7 mouse cellular contexts compared by ENCODE assay signal in genomic region chr4:115784769-115785510, GRCm38 (mm10). TPM values are rescaled to one million over a fixed set of nuclear protein-coding genes. Genes with fewer than 3 reads are reported as not detected.
A peak's percentile ranks its signal among the peaks of the same experiment; 100 is the strongest.
DNase-seq lines count a peak whose midpoint lies in the region; ATAC-seq and TF ChIP-seq lines count a peak whose summit lies in the region.

TSS of gene Atpaf1 (plus strand) at chr4:115784812.

- H3K9me3 ChIP-seq in intestine, postnatal 0 days (ENCODE audit: control insufficient read depth) = no peaks in the 10 kb centered on the region
- no peaks in the 10 kb centered on the region for H3K9me3 ChIP-seq in midbrain, embryonic 11.5 days (ENCODE audit: control insufficient read depth, low read length)

- under 1% methylated on average over 68 of the region's 69 CpGs for WGBS in intestine, postnatal 0 days
- WGBS in midbrain, embryonic 11.5 days = 1% methylated on average over 60 of the region's 69 CpGs

- H3K4me1 ChIP-seq in intestine, postnatal 0 days (replicated peaks; ENCODE audit: control insufficient read depth, insufficient read depth, low read length) = no peaks in the 10 kb centered on the region; the same call in 1 of the 2 replicates
- peaks cover 5% of the 10 kb centered on the region for H3K4me1 ChIP-seq in midbrain, embryonic 11.5 days (ENCODE audit: control insufficient read depth, insufficient read depth, low read length)

- intact Hi-C loops in left cerebral cortex, postnatal 4 days (cut with DNase I) = no loop called here

- peak within 1 kb of the TSS; percentile 80 for H3K9ac ChIP-seq in intestine, postnatal 0 days (ENCODE audit: low read depth, low read length)
- peak within 1 kb of the TSS; percentile 74 for H3K9ac ChIP-seq in midbrain, embryonic 11.5 days (ENCODE audit: low read length)

- H3K4me3 ChIP-seq in intestine, postnatal 0 days (ENCODE audit: low read depth, low read length) = peak within 1 kb of the TSS; percentile 74
- peak within 1 kb of the TSS; percentile 71 for H3K4me3 ChIP-seq in midbrain, embryonic 11.5 days (ENCODE audit: low read depth, low read length)

- TF ChIP-seq CTCF in intestine, postnatal 0 days (IDR thresholded peaks at IDR 0.05; ENCODE audit: low read depth) = peak; percentile 56

- peaks cover 5% of the 10 kb centered on the region; the same call in 1 of the 2 replicates for H3K36me3 ChIP-seq in intestine, postnatal 0 days (ENCODE audit: control insufficient read depth, insufficient read depth)
- H3K36me3 ChIP-seq in midbrain, embryonic 11.5 days (ENCODE audit: control insufficient read depth, insufficient read depth, low read length) = no peaks in the 10 kb centered on the region

- peak within 1 kb of the TSS; percentile 72 for H3K4me2 ChIP-seq in intestine, postnatal 0 days (replicated peaks; ENCODE audit: low read depth)
- peak within 1 kb of the TSS; percentile 70 for H3K4me2 ChIP-seq in midbrain, embryonic 11.5 days

- DNase-seq in adrenal gland, postnatal 10 days = peak; percentile 86
- DNase-seq in embryo, embryonic 9.5 days (ENCODE audit: extremely low spot score) = peak; percentile 83
- no peak for DNase-seq in gonadal fat pad, adult 2 months (ENCODE audit: low read depth)
- peak; percentile 78 for DNase-seq in left cerebral cortex, postnatal 4 days
- DNase-seq in midbrain, embryonic 11.5 days (ENCODE audit: low spot score, missing footprints) = peak; percentile 97
- DNase-seq in skeletal muscle tissue, adult 2 months (ENCODE audit: low read depth, low spot score) = peak; percentile 54

- H3K27ac ChIP-seq in intestine, postnatal 0 days (ENCODE audit: low read depth, low read length) = peak within 1 kb of the TSS; percentile 80
- H3K27ac ChIP-seq in midbrain, embryonic 11.5 days (ENCODE audit: low read depth, low read length) = no peak within 1 kb of the TSS

- peak; percentile 79 for ATAC-seq in intestine, postnatal 0 days
- ATAC-seq in midbrain, embryonic 11.5 days (ENCODE audit: low FRiP score) = peak; percentile 93

- no peaks in the 10 kb centered on the region for H3K27me3 ChIP-seq in intestine, postnatal 0 days (replicated peaks; ENCODE audit: control insufficient read depth, insufficient read depth, low read length)
- H3K27me3 ChIP-seq in midbrain, embryonic 11.5 days (ENCODE audit: control insufficient read depth, insufficient read depth, low read length) = no peaks in the 10 kb centered on the region

RNA-seq across cellular contexts. Expression of gene Atpaf1, which starts in this region (rescaled TPM):
- total RNA-seq in adrenal gland, postnatal 10 days (2021) = 10 to 100 TPM; 42.8 to 52.2 TPM
- 14.7 and 20.9 TPM in 2 replicates for polyA plus RNA-seq in gonadal fat pad, adult 2 months (2012; rRNA removed)
- polyA plus RNA-seq in intestine, postnatal 0 days (2015; fragmentation: Nextera tagmentation; extraction: Ambion mirVana) = 40.8 and 43.2 TPM in 2 replicates
- total RNA-seq in left cerebral cortex, postnatal 4 days (2021) = 10 to 100 TPM; 23.4 to 26.3 TPM
- 42.3 and 50.9 TPM in 2 replicates for polyA plus RNA-seq in midbrain, embryonic 11.5 days (2014; fragmentation: Nextera tagmentation; extraction: Ambion mirVana)
